Mouse (Mus musculus) granulocyte monocyte progenitor cell, adult 5-6 weeks (primary cell): ENCODE data around the gene Ceacam18. TPM values are rescaled to one million over a fixed set of nuclear protein-coding genes. Genes with fewer than 3 reads are reported as not detected.

ENCODE experiments used
- ATAC-seq: replicated peaks from 2 replicates; pipeline ENCODE4 v1.8.0; 2016; ENCODE audit warnings: mild to moderate bottlenecking, moderate TSS enrichment, inconsistent platforms; ENCODE audit not compliant: poor library complexity, severe bottlenecking
- total RNA-seq, 2 experiments: library from RNA; stranded (forward) in 1 of 2; stranded (reverse) in 1 of 2; fragments of 200-712, 200-1000 nt in 1 of 2; fragments of >200 nt in 1 of 2; fragmentation: Nextera tagmentation in 1 of 2; gene quantifications; 2 replicates each; pipeline ENCODE4 v1.2.3; 2014 to 2017

Gene Ceacam18
- total RNA-seq (2014; fragmentation: Nextera tagmentation) = 0.28 TPM in 1 of 2 replicates, not detected in the other
- total RNA-seq (2017) = not detected in 2 replicates

GRCm38 (mm10) chr7:43634500-43634899 lies at the start of gene Ceacam18:
Ceacam18 (plus strand) TSS chr7:43634707.
- ATAC-seq = no peak

- peak; percentile 45; the same call in 1 of the 2 replicates for ATAC-seq
These were observed 49.7 kb upstream of the Ceacam18 start for GRCm38 (mm10) chr7:43584790-43585189.

- ATAC-seq = no peak
These were observed 32.6 kb upstream of the Ceacam18 start for GRCm38 (mm10) chr7:43601884-43602283.

- peak; percentile 73 for ATAC-seq
These were observed 27.4 kb upstream of the Ceacam18 start, which contains the start of gene Zfp819 for GRCm38 (mm10) chr7:43606896-43607742. Zfp819 (plus strand) TSS chr7:43607169.

GRCm38 (mm10) chr7:43607743-43608287 lies 26.7 kb upstream of the Ceacam18 start:
- peak; percentile 77 for ATAC-seq

GRCm38 (mm10) chr7:43608316-43608824 lies 26.1 kb upstream of the Ceacam18 start:
- no peak for ATAC-seq

- peak; percentile 94 for ATAC-seq
These were observed 20.5 kb upstream of the Ceacam18 start for GRCm38 (mm10) chr7:43613816-43614551.

GRCm38 (mm10) chr7:43622927-43623326 lies 11.6 kb upstream of the Ceacam18 start:
- ATAC-seq = peak; percentile 77

- no peak for ATAC-seq
These were observed 10.7 kb upstream of the Ceacam18 start for GRCm38 (mm10) chr7:43623819-43624218.

- ATAC-seq = peak; percentile 21; the same call in 1 of the 2 replicates
These were observed 9.4 kb upstream of the Ceacam18 start for GRCm38 (mm10) chr7:43625065-43625464.

GRCm38 (mm10) chr7:43625794-43626422 lies 8.6 kb upstream of the Ceacam18 start:
- no peak for ATAC-seq

- no peak for ATAC-seq
These were observed 567 bp upstream of the Ceacam18 start for GRCm38 (mm10) chr7:43633940-43634339.

- ATAC-seq = peak; percentile 93
These were observed 1.7 kb downstream of the Ceacam18 start for GRCm38 (mm10) chr7:43636194-43636593.

GRCm38 (mm10) chr7:43637118-43637517 lies 2.6 kb downstream of the Ceacam18 start:
- ATAC-seq = peak; percentile 67

GRCm38 (mm10) chr7:43642587-43642986 lies 8.1 kb downstream of the Ceacam18 start:
- peak; percentile 84 for ATAC-seq

GRCm38 (mm10) chr7:43643046-43643652 lies 8.6 kb downstream of the Ceacam18 start:
- ATAC-seq = peak; percentile 43

- ATAC-seq = no peak
These were observed 18.2 kb downstream of the Ceacam18 start for GRCm38 (mm10) chr7:43652683-43653082.

- ATAC-seq = peak; percentile 90
These were observed 20.0 kb downstream of the Ceacam18 start for GRCm38 (mm10) chr7:43654519-43654918.

GRCm38 (mm10) chr7:43656232-43656631 lies 21.7 kb downstream of the Ceacam18 start:
- peak; percentile 45 for ATAC-seq

- ATAC-seq = peak; percentile 56
These were observed 25.5 kb downstream of the Ceacam18 start, which contains the start of gene Siglece for GRCm38 (mm10) chr7:43660002-43660401. Siglece (minus strand) TSS chr7:43660161.
